Comparison of ENCODE assay signal across 27 mouse cellular contexts in the genomic region with DNA sequence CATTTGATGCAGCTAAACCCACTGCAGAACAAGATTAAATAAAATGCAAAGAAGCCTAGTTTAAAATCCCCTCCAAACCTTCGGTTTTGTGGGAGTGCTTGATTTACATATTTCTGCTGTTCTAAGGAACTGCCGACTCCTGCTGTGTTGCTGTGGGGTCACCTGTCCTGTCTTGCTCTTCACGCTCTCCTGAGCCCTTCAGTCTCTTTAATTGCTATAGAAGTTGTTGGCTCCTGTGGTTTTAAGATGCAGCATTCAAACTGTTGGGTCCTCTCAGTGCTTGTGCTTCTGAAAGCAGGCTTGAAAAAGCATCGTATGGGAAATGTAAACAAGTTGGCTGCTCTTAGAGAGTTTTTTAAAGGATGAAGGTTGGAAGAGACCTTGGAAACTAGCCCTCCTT. TPM values are rescaled to one million over a fixed set of nuclear protein-coding genes. Genes with fewer than 3 reads are reported as not detected.
DNase-seq lines count a peak whose midpoint lies in the region; ATAC-seq lines count a peak whose summit lies in the region.
"Had no signal": no experiment of that assay in that cellular context is flagged by ENCODE, and none has a peak within 500 bp of the region (broad histone marks: within the 10 kb centered on the region; RNA-seq: fewer than 3 reads in every experiment).

No protein-coding gene starts in this region.

- DNase-seq in hindbrain, embryonic 10.5 days (ENCODE audit: low spot score) = no peak
- peak; percentile 85 for DNase-seq in R1 (ENCODE audit: low read depth, low spot score)
- DNase-seq in c-Kit-positive CD71-positive TER-119-positive erythroid progenitor cells, embryonic 14.5 days (ENCODE audit: low spot score) = no peak
- no peak for DNase-seq in retina, embryonic 14.5 days (ENCODE audit: low spot score)
- DNase-seq: adrenal gland, adult 2 months; cerebellum, adult 9-10 months; forebrain, postnatal 0 days; kidney, postnatal 4 days; layer of hippocampus, adult 9-11 months; left cerebral cortex, postnatal 4 days; lung, adult 2 months; lung, postnatal 4 days; thymus, postnatal 4 days had no signal

- H3K36me3 ChIP-seq in erythroblast, embryonic 14.5 days (ENCODE audit: control insufficient read depth) = peaks cover 67% of the 10 kb centered on the region
- H3K36me3 ChIP-seq in hindbrain, embryonic 10.5 days = no peaks in the 10 kb centered on the region
- no peaks in the 10 kb centered on the region for H3K36me3 ChIP-seq in hindbrain, embryonic 12.5 days
- no peaks in the 10 kb centered on the region for H3K36me3 ChIP-seq in stomach, embryonic 16.5 days (ENCODE audit: control insufficient read depth, insufficient read depth, low read length)
- H3K36me3 ChIP-seq: embryonic facial prominence, embryonic 12.5 days; hindbrain, embryonic 15.5 days; intestine, embryonic 15.5 days; kidney, embryonic 15.5 days; neural tube, embryonic 12.5 days had no signal

- no peak for ATAC-seq in erythroblast, adult 5-6 weeks (replicated peaks; ENCODE audit: low FRiP score, poor library complexity, severe bottlenecking)
- ATAC-seq in hindbrain, embryonic 12.5 days (ENCODE audit: low FRiP score) = no peak
- ATAC-seq in stomach, embryonic 16.5 days (ENCODE audit: insufficient read depth, low FRiP score) = no peak
- ATAC-seq: forebrain, postnatal 0 days; intestine, embryonic 15.5 days had no signal

- H3K27ac ChIP-seq in hindbrain, embryonic 10.5 days = peak overlapping the region; percentile 42; the same call in 1 of the 2 replicates
- H3K27ac ChIP-seq in hindbrain, embryonic 12.5 days = no peak overlapping the region
- H3K27ac ChIP-seq in stomach, embryonic 16.5 days (ENCODE audit: low read length) = 0 out of 2 replicates have a peak overlapping the region, but pooled peaks have one; percentile 12
- H3K27ac ChIP-seq: embryonic facial prominence, embryonic 12.5 days; hindbrain, embryonic 15.5 days; intestine, embryonic 15.5 days; left cerebral cortex, adult 2 months; neural tube, embryonic 12.5 days had no signal

- peaks cover 87% of the 10 kb centered on the region for H3K4me1 ChIP-seq in erythroblast, embryonic 14.5 days (ENCODE audit: control insufficient read depth)
- H3K4me1 ChIP-seq in hindbrain, embryonic 10.5 days (replicated peaks) = peaks cover 34% of the 10 kb centered on the region
- H3K4me1 ChIP-seq in hindbrain, embryonic 12.5 days = peaks cover 14% of the 10 kb centered on the region
- peaks cover 26% of the 10 kb centered on the region for H3K4me1 ChIP-seq in stomach, embryonic 16.5 days (ENCODE audit: control insufficient read depth, insufficient read depth, low read length)

- peak overlapping the region; percentile 62 for H3K4me3 ChIP-seq in erythroblast, embryonic 14.5 days (replicated peaks)
- H3K4me3 ChIP-seq in hindbrain, embryonic 10.5 days = no peak overlapping the region
- no peak overlapping the region for H3K4me3 ChIP-seq in hindbrain, embryonic 12.5 days
- no peak overlapping the region for H3K4me3 ChIP-seq in stomach, embryonic 16.5 days (replicated peaks; ENCODE audit: low read length)
- H3K4me3 ChIP-seq: embryonic facial prominence, embryonic 12.5 days; hindbrain, embryonic 15.5 days; intestine, embryonic 15.5 days; kidney, embryonic 15.5 days; left cerebral cortex, adult 2 months; neural tube, embryonic 12.5 days had no signal

- no peaks in the 10 kb centered on the region for H3K27me3 ChIP-seq in erythroblast, embryonic 14.5 days (ENCODE audit: control insufficient read depth)
- H3K27me3 ChIP-seq in hindbrain, embryonic 10.5 days (ENCODE audit: insufficient read depth, poor library complexity, severe bottlenecking) = no peaks in the 10 kb centered on the region
- H3K27me3 ChIP-seq in hindbrain, embryonic 12.5 days = no peaks in the 10 kb centered on the region
- no peaks in the 10 kb centered on the region for H3K27me3 ChIP-seq in stomach, embryonic 16.5 days (ENCODE audit: control insufficient read depth, insufficient read depth, low read length)
- H3K27me3 ChIP-seq: embryonic facial prominence, embryonic 12.5 days; intestine, embryonic 15.5 days; kidney, embryonic 15.5 days had no signal

- no peak overlapping the region for H3K4me2 ChIP-seq in hindbrain, embryonic 12.5 days (replicated peaks)
- H3K4me2 ChIP-seq in stomach, embryonic 16.5 days (ENCODE audit: low read depth, low read length) = no peak overlapping the region
- H3K4me2 ChIP-seq: embryonic facial prominence, embryonic 12.5 days; hindbrain, embryonic 15.5 days; intestine, embryonic 15.5 days; kidney, embryonic 15.5 days; midbrain, embryonic 11.5 days; neural tube, embryonic 12.5 days had no signal

- no peak overlapping the region for H3K9ac ChIP-seq in hindbrain, embryonic 12.5 days
- no peak overlapping the region for H3K9ac ChIP-seq in stomach, embryonic 16.5 days (ENCODE audit: low read length)
- H3K9ac ChIP-seq: embryonic facial prominence, embryonic 12.5 days; forebrain, postnatal 0 days; hindbrain, embryonic 15.5 days; intestine, embryonic 15.5 days; kidney, embryonic 15.5 days; neural tube, embryonic 12.5 days had no signal

- 49% methylated on average over 4 of the region's 4 CpGs for WGBS in hindbrain, embryonic 10.5 days
- 40% methylated on average over 4 of the region's 4 CpGs for WGBS in hindbrain, embryonic 12.5 days
- WGBS in stomach, embryonic 16.5 days = 46% methylated on average over 4 of the region's 4 CpGs

- H3K9me3 ChIP-seq in erythroblast, embryonic 14.5 days (ENCODE audit: control insufficient read depth, low read length) = peaks cover 9% of the 10 kb centered on the region
- H3K9me3 ChIP-seq in hindbrain, embryonic 10.5 days = no peaks in the 10 kb centered on the region
- no peaks in the 10 kb centered on the region for H3K9me3 ChIP-seq in hindbrain, embryonic 12.5 days (replicated peaks)
- no peaks in the 10 kb centered on the region for H3K9me3 ChIP-seq in stomach, embryonic 16.5 days (replicated peaks; ENCODE audit: control insufficient read depth, low read length)
- H3K9me3 ChIP-seq: embryonic facial prominence, embryonic 12.5 days; hindbrain, embryonic 15.5 days; intestine, embryonic 15.5 days; kidney, embryonic 15.5 days; neural tube, embryonic 12.5 days had no signal

RNA-seq across cellular contexts. Expression of a gene that starts 25.8 kb away (rescaled TPM):
- polyA plus RNA-seq in erythroblast, embryonic 14.5 days (2012) = 0.34 and 0.39 TPM in 2 replicates
- total RNA-seq in erythroblast, adult 5-6 weeks (2015; ENCODE audit: low replicate concordance) = 141 and 144 TPM in 2 replicates
- total RNA-seq in erythroblast, adult 5-6 weeks (2017; ENCODE audit: low replicate concordance) = 178 and 191 TPM in 2 replicates
- polyA plus RNA-seq in hindbrain, embryonic 10.5 days (2016; fragmentation: Nextera tagmentation; extraction: Ambion mirVana) = 1.7 and 2.3 TPM in 2 replicates
- 3.6 and 4.3 TPM in 2 replicates for polyA plus RNA-seq in hindbrain, embryonic 12.5 days (2016; fragmentation: Nextera tagmentation; extraction: Ambion mirVana)
- polyA plus RNA-seq in stomach, embryonic 16.5 days (2015; fragmentation: Nextera tagmentation; extraction: Ambion mirVana) = 9.9 and 11.0 TPM in 2 replicates

RNA-seq across cellular contexts. Expression of a gene that starts 43.2 kb away (rescaled TPM):
- 24.7 and 40.9 TPM in 2 replicates for polyA plus RNA-seq in erythroblast, embryonic 14.5 days (2012)
- total RNA-seq in erythroblast, adult 5-6 weeks (2015; ENCODE audit: low replicate concordance) = 26.7 and 42.8 TPM in 2 replicates
- total RNA-seq in erythroblast, adult 5-6 weeks (2017; ENCODE audit: low replicate concordance) = 49.1 and 54.4 TPM in 2 replicates
- polyA plus RNA-seq in hindbrain, embryonic 10.5 days (2016; fragmentation: Nextera tagmentation; extraction: Ambion mirVana) = 215 and 226 TPM in 2 replicates
- polyA plus RNA-seq in hindbrain, embryonic 12.5 days (2016; fragmentation: Nextera tagmentation; extraction: Ambion mirVana) = 226 and 235 TPM in 2 replicates
- 177 and 186 TPM in 2 replicates for polyA plus RNA-seq in stomach, embryonic 16.5 days (2015; fragmentation: Nextera tagmentation; extraction: Ambion mirVana)

RNA-seq across cellular contexts. Expression of a gene that starts 54.4 kb away (rescaled TPM):
- not detected in 2 replicates for polyA plus RNA-seq in erythroblast, embryonic 14.5 days (2012)
- not detected in 2 replicates for total RNA-seq in erythroblast, adult 5-6 weeks (2015; ENCODE audit: low replicate concordance)
- 0.26 TPM in 1 of 2 replicates, not detected in the other for total RNA-seq in erythroblast, adult 5-6 weeks (2017; ENCODE audit: low replicate concordance)
- polyA plus RNA-seq in hindbrain, embryonic 10.5 days (2016; fragmentation: Nextera tagmentation; extraction: Ambion mirVana) = 0.08 TPM in 1 of 2 replicates, not detected in the other
- 0.48 TPM in 1 of 2 replicates, not detected in the other for polyA plus RNA-seq in hindbrain, embryonic 12.5 days (2016; fragmentation: Nextera tagmentation; extraction: Ambion mirVana)
- polyA plus RNA-seq in stomach, embryonic 16.5 days (2015; fragmentation: Nextera tagmentation; extraction: Ambion mirVana) = 0.27 and 8.9 TPM in 2 replicates
- total RNA-seq: adrenal gland, adult 2 months; forebrain, postnatal 0 days; left cerebral cortex, adult 2 months; left cerebral cortex, postnatal 4 days had no signal
- polyA plus RNA-seq: adrenal gland, adult 2 months; cortical plate, adult 2 months; forebrain, postnatal 0 days; heart, postnatal 0 days; hindbrain, embryonic 15.5 days; small intestine, adult 2 months had no signal
